Mouse (Mus musculus): ENCODE measurements around the gene Cyp39a1. TPM values are rescaled to one million over a fixed set of nuclear protein-coding genes. Genes with fewer than 3 reads are reported as not detected.

Gene Cyp39a1
- 12.3 TPM for polyA plus RNA-seq (2021)

GRCm38 (mm10) chr17:43667290-43667843 lies at the start of gene Cyp39a1:
Gene Cyp39a1, plus strand, starts transcription at chr17:43667425.
- in situ Hi-C loops (cut with MboI; ENCODE audit: low pct_unique_long_range_greater_than_20kb) = no loop called here
- ATAC-seq (no peak), DNase-seq (ENCODE audit: low read depth, low spot score) (no peak)
- no peak for TF ChIP-seq CTCF (IDR thresholded peaks at IDR 0.05)
- ChIA-PET CTCF (interaction anchor here (1.2 to 1.3 kb wide), 2 partner anchors 22 to 201 kb away, joined by 3 read pairs; no protein-coding TSS in a partner anchor), POLR2A (interaction anchor here (0.6 kb wide), 1 partner anchor 21 kb away, joined by 4 read pairs; no protein-coding TSS in a partner anchor)
- no peaks in the 10 kb centered on the region for H3K27me3 ChIP-seq

DNA sequence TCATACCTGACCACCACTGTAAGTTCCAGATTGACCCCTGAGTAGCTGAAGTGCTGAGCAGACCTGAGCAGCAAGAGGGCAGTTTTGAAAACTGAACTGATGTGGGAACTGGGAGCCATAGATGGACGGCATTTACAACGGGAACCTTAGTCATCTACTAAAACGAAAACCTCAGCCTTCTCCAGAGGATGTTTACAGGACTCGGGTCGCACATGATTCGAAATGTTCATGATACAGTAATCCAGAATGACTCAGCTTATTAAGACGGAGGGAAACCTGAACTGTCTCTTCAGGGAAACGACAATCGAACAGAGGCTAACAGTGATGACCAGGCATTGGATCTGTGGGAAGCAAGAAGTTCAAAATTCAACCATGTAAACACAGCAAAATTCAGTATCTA lies 48.1 kb upstream of the Cyp39a1 start:
- ChIA-PET POLR2A (no interaction called here), CTCF (interaction anchor here (1.4 to 1.6 kb wide), 2 partner anchors 8 to 9 kb away, joined by 4 read pairs; no protein-coding TSS in a partner anchor)
- no peaks in the 10 kb centered on the region for H3K27me3 ChIP-seq
- no peak for TF ChIP-seq CTCF (IDR thresholded peaks at IDR 0.05)
- ATAC-seq (no peak), DNase-seq (ENCODE audit: low read depth, low spot score) (peak; percentile 24)
- in situ Hi-C loops (cut with MboI; ENCODE audit: low pct_unique_long_range_greater_than_20kb) = no loop called here

- POLR2A ChIA-PET = no interaction called here
- in situ Hi-C loops (cut with MboI; ENCODE audit: low pct_unique_long_range_greater_than_20kb) = no loop called here
- H3K27me3 ChIP-seq = no peaks in the 10 kb centered on the region
- CTCF ChIA-PET = no interaction called here
- ATAC-seq (no peak), DNase-seq (ENCODE audit: low read depth, low spot score) (no peak)
- no peak for TF ChIP-seq CTCF (IDR thresholded peaks at IDR 0.05)
Measured at GRCm38 (mm10) chr17:43622076-43622475, 45.1 kb upstream of the Cyp39a1 start.

DNA sequence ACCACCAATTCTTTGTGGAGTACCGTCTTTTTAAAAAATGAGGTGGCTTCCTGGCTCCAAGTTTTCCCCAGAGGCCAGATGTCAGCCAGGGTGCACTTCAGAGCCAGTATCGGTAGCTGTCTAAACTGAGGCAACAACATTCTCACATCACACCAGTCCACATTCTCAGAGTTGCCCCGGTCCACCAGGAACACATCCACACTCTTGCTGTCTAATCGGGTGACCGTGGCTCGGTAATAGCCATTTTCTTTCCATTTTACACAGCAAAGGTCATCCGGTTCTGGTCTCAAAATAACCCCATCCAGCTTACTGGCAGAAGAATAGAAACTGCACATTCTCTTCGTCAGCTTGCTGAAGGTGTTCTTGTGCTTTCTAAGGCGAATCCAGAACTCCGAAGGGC lies 39.0 kb upstream of the Cyp39a1 start:
- ChIA-PET CTCF (interaction anchor here (1.6 kb wide), 1 partner anchor 9 kb away, joined by 4 read pairs; no protein-coding TSS in a partner anchor), POLR2A (no interaction called here)
- in situ Hi-C loops (cut with MboI; ENCODE audit: low pct_unique_long_range_greater_than_20kb) = no loop called here
- ATAC-seq (no peak), DNase-seq (ENCODE audit: low read depth, low spot score) (no peak)
- TF ChIP-seq CTCF (IDR thresholded peaks at IDR 0.05) = no peak
- H3K27me3 ChIP-seq = no peaks in the 10 kb centered on the region

DNA sequence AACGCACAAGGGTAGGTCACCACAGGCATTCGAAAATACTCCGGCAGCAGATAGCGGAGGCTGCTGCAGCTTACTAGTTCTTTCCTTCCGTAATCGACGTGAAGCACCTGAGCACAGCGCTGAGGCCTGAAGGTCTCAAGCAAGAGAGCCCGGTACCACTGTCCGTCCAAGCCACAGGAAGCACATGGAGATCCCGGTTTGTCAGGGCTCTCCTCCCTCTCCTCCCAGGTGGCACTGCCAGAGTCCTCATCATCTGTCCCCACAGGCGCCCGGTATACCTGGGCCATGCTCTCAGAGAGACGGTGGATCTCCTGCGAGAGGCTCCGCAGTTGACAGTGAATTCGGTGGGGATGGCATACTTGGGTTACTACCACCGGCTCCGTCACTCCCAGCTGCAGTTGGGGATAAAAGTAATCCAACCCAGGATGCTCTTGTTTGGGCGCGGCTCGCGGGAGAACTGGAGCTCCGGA lies 38.2 kb upstream of the Cyp39a1 start:
- CTCF ChIA-PET = no interaction called here
- no peak for TF ChIP-seq CTCF (IDR thresholded peaks at IDR 0.05)
- DNase-seq (ENCODE audit: low read depth, low spot score) = no peak
- H3K27me3 ChIP-seq = no peaks in the 10 kb centered on the region
- POLR2A ChIA-PET = no interaction called here
- in situ Hi-C loops (cut with MboI; ENCODE audit: low pct_unique_long_range_greater_than_20kb) = no loop called here
- ATAC-seq = no peak

DNA sequence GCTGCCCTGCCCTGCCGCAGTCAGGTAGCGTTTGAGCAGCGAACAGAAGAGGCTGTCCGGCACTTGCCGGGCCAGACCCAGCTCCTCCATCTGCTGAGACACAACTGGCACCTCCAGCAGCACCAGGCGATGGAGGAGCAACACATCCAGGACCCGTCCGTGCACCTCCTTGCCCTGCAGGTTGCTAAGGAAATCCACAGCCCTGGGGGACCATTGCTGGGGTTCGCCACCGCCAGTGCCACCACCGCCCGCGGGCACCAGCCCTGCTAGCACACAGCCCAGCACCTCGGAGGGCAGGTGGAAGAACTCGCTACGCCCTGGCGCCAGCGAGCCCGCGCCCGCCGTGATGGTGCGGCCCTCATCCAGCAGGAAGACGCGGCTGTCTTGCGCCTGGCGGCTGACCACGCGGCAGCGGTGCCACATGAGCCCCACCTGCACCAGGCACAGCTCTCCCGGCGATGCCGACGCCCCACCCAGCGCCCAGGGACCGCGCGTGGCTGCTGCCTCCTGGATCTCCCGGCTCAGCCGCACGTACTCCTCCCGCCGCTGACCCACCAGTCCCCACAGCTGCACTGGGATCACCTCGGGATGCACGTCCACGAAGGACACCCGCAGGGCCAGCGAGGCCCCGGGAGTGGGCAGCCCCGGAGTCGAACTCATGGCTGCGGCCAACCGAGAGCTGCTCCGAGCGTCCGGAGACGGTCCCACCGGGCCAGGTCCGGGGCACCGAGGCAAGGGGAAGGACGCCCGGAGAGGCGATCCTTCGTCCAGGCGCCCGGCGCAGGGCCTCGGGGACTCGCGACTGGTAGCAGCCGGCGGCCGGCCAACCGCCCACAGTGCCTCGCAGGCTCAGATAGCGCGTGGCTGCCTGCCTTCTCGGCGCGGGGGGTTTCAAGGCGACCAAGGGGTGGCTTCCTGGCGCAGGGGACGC lies 37.5 kb upstream of the Cyp39a1 start, which contains the start of gene Tdrd6:
Gene Tdrd6, minus strand, starts transcription at position 804 of the 931 bp plus-strand sequence.
- in situ Hi-C loops (cut with MboI; ENCODE audit: low pct_unique_long_range_greater_than_20kb) = no loop called here
- DNase-seq (ENCODE audit: low read depth, low spot score) (no peak), ATAC-seq (no peak)
- H3K27me3 ChIP-seq = no peaks in the 10 kb centered on the region
- no peak for TF ChIP-seq CTCF (IDR thresholded peaks at IDR 0.05)
- ChIA-PET CTCF (no interaction called here), POLR2A (no interaction called here)

DNA sequence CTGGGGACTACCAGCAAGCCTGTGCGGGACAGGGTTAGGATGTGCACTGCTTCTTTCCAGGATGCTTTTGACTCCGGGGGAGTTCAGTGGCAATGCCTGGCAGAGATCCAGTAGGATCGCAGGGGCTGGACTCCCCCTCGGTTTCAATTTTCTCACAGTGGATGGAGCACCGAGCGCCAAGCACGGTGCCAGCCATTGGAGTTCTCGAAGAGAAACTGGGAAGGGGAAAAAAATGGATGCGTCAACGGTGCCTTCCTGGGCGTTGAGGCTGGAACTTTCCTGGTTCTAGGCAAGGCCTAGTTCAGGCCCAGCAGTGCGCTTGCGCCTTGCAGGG lies 36.8 kb upstream of the Cyp39a1 start:
- in situ Hi-C loops (cut with MboI; ENCODE audit: low pct_unique_long_range_greater_than_20kb) = no loop called here
- CTCF ChIA-PET = no interaction called here
- no peak for TF ChIP-seq CTCF (IDR thresholded peaks at IDR 0.05)
- DNase-seq (ENCODE audit: low read depth, low spot score) (no peak), ATAC-seq (no peak)
- POLR2A ChIA-PET = no interaction called here
- no peaks in the 10 kb centered on the region for H3K27me3 ChIP-seq

DNA sequence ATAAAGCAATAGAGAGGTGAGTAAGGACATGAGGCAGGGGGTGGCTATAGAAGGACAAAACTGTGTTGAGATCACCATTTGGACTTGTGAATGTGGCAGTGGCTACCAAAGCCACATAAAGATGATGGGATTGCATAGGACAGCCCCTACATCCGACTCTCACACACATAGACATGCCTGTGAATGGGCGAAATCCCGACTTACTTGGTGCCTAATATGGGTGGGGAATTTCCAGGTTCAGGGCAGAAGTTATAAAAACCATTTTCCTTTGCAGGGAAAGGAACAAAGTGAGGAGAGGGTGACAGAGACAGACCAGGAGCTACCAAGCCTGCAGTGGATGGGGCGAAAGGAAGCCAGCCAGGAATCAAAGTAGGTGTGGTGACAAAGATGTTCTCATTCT lies 30.1 kb upstream of the Cyp39a1 start:
- no peak for ATAC-seq
- no peak for DNase-seq (ENCODE audit: low read depth, low spot score)
- in situ Hi-C loops (cut with MboI; ENCODE audit: low pct_unique_long_range_greater_than_20kb) = no loop called here
- ChIA-PET CTCF (no interaction called here), POLR2A (no interaction called here)
- TF ChIP-seq CTCF (IDR thresholded peaks at IDR 0.05) = no peak
- no peaks in the 10 kb centered on the region for H3K27me3 ChIP-seq

GRCm38 (mm10) chr17:43640825-43641224 lies 26.4 kb upstream of the Cyp39a1 start:
- CTCF ChIA-PET = interaction anchor here (0.9 kb wide), 1 partner anchor 11 kb away, joined by 3 read pairs; no protein-coding TSS in a partner anchor
- peak; percentile 33 for TF ChIP-seq CTCF (IDR thresholded peaks at IDR 0.05)
- H3K27me3 ChIP-seq = no peaks in the 10 kb centered on the region
- DNase-seq (ENCODE audit: low read depth, low spot score) = no peak
- in situ Hi-C loops (cut with MboI; ENCODE audit: low pct_unique_long_range_greater_than_20kb) = no loop called here
- POLR2A ChIA-PET = no interaction called here
- no peak for ATAC-seq

- no peaks in the 10 kb centered on the region for H3K27me3 ChIP-seq
- in situ Hi-C loops (cut with MboI; ENCODE audit: low pct_unique_long_range_greater_than_20kb) = no loop called here
- TF ChIP-seq CTCF (IDR thresholded peaks at IDR 0.05) = no peak
- POLR2A ChIA-PET = no interaction called here
- CTCF ChIA-PET = no interaction called here
- no peak for DNase-seq (ENCODE audit: low read depth, low spot score)
- no peak for ATAC-seq
Measured at GRCm38 (mm10) chr17:43643191-43643590, 24.0 kb upstream of the Cyp39a1 start.

DNA sequence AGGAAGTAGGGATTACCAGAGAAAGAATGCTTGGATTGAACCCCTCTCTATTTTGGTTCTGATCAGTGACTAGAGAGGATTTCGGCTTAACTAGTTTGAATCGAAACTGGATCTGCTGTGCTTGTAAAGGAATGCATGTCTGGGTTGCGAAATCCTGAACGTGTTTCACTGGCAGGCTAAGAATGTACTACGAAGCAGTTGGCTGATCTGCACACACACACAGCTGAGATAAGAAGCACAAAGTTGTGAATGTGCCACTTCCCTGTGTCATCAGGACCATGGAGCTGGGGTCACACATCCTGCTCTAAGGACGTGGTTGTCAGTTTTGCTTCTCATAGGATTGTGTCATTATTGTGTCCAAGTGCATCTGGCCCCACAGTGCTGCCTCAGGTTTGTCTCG lies 22.9 kb upstream of the Cyp39a1 start:
- no peak for DNase-seq (ENCODE audit: low read depth, low spot score)
- ChIA-PET CTCF (no interaction called here), POLR2A (no interaction called here)
- H3K27me3 ChIP-seq = no peaks in the 10 kb centered on the region
- in situ Hi-C loops (cut with MboI; ENCODE audit: low pct_unique_long_range_greater_than_20kb) = no loop called here
- ATAC-seq = peak; percentile 39
- no peak for TF ChIP-seq CTCF (IDR thresholded peaks at IDR 0.05)
